Mouse (Mus musculus): Measurements from ENCODE around the gene Thsd4.

DNA sequence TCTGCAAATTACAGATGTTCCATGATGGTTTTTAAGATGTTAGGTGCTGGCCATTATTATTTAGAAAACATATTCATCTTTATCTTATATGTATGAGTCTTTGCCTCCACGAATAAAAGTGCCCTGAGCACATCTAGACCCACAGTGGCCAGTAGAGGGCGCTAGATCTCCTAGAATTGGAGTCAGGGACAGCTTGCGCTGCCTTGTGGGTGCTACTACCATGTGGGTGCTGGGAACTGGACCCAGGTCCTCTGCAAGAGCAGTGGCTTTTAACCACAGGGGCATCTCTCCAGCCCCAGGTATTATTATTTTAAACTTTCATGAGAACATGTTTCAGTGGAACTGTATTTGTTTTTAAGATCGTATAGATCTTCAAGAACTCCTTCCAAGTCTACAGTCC is 469.4 kb downstream of the Thsd4 start:
- TF ChIP-seq CTCF (IDR thresholded peaks at IDR 0.05) (peak; percentile 21; the same call in 1 of the 2 replicates), EP300 (IDR thresholded peaks at IDR 0.05) (no peak)
